Mouse (Mus musculus): Measurements from ENCODE around the gene Zdhhc22.

GRCm38 (mm10) chr12:87031163-87031763, 41.0 kb upstream of the Zdhhc22 start:
- no peak for TF ChIP-seq POLR2A (IDR thresholded peaks at IDR 0.05; ENCODE audit: insufficient read length, low read depth)
- TF ChIP-seq CEBPB (IDR thresholded peaks at IDR 0.05; ENCODE audit: insufficient read depth, poor library complexity, severe bottlenecking), result no peak
- TF ChIP-seq TCF12 (IDR thresholded peaks at IDR 0.05; ENCODE audit: insufficient read depth, poor library complexity, severe bottlenecking), result no peak
- TF ChIP-seq MAX (IDR thresholded peaks at IDR 0.05; ENCODE audit: low read depth), result no peak
- TF ChIP-seq MYOD1 (IDR thresholded peaks at IDR 0.05; ENCODE audit: control insufficient read depth in 1 of 3, insufficient read length in 2 of 3, low read depth in 2 of 3), result no peak
- TF ChIP-seq REST (IDR thresholded peaks at IDR 0.05; ENCODE audit: insufficient read depth, insufficient read length), result no peak
- no peak for TF ChIP-seq USF1 (IDR thresholded peaks at IDR 0.05; ENCODE audit: low read depth)
- no peak for TF ChIP-seq SRF (IDR thresholded peaks at IDR 0.05; ENCODE audit: control insufficient read depth, insufficient read length, low read depth)
- TF ChIP-seq E2F4 (IDR thresholded peaks at IDR 0.05; ENCODE audit: insufficient read depth), result no peak
- no peak for TF ChIP-seq POLR2AphosphoS2 (IDR thresholded peaks at IDR 0.05; ENCODE audit: insufficient read length, low read depth)
- TF ChIP-seq MYOG (IDR thresholded peaks at IDR 0.05; ENCODE audit: control insufficient read depth in 1 of 3, insufficient read depth in 1 of 3, insufficient read length in 2 of 3, low read depth in 2 of 3), result no peak
